Mouse (Mus musculus): ENCODE results near the gene Trappc3.

Trappc3 gene

DNA sequence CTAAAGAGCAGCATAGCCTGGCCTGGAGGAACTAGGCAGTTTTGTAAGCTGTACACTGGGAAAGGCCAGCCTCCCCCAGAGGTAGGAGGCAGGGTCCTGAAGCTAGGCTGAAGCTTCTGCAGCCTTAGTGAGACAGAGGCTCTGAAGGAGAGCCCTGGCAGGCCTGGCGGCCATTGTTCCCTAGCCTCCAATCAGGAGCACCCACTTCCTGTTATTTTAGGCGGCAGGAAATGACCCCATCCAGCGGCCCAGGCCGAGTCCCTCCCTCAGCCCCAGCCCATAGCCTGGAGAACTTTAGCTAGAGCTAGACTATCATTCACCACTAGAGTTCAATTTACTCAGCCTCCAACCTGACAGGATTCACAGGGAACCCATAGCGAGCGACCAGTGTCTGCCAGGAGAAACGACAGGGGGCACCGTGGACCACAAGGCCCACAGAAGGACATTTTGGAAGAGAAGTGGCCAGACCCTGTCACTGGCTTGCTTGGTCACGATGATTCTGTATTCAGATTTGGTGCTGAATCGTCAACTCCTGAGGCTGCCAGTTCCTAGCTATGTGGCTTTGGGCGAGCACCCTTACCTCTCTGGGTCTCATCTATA is 10.4 kb upstream of the Trappc3 start:
- DNase-seq, result peak; percentile 32 to 50

DNA sequence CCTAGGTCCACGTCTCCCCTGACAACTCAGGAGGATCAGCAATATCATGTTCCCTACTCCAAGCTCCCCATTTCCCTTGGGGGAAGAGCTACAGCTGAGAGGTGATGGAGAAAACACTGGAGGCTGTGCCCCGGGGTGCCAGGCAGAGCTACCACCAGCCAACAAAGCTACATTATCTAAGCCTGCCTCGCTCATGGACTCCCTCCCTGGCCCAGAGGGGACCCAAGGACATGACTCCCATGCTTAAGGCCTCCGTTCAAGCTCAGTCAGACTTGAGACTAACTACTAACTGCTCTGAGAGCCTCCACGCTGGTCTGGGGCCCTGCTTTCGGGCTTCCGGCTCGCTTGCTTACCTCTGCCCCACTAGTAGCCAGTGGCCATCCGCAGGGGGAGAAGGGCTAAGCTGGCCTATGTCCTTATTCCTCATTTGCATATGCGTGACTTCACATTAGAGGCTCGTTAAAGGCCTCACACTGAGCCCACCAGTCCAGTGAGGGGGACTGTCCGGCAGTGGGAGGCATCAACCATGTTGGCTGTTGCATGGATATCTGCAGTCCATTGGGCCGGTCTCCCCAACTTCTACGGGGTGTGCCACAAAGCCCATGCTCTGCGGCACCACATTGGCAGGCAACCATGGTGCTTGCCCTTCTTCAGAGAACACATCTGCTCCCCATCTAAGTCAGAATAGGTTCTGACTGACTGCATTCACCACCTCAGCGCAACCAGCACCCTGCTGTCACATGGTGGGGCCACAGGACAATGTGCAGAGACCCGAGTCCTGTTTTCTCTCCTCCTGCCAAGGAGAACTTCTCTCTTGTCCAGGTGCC is 9.5 kb upstream of the Trappc3 start:
- peak in 1 of 2 experiments; percentile 45 for DNase-seq

DNA sequence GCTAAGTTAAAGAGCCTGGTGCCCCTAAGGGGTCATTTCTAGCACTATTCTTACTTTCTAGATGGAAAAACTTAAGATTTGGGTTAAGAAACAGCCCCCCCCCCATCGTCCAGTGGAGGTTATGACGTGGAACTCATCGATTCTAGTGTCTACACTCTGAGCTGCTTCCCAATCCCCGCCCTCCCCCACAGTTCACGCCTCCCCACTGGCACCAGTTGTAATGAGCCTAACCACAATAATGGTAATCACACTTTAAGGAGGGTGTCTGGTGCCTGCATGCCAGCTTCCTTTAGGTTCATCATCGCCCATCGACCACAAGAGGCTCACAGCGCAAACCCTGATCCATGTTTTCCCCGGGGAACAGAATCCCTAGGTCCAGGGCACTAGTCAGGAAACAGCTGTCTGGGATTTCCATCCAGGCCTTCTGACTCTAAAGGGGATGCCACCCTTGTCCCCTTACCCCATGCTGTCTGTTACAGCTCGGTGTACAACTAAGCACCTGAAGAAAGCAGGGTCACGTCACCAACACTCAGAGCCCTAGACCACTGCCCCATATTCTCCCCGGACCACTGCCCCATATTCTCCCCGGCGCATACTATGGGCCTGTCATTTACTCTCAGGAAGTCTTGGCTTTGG is 8.4 kb upstream of the Trappc3 start:
- DNase-seq, result no peak

DNA sequence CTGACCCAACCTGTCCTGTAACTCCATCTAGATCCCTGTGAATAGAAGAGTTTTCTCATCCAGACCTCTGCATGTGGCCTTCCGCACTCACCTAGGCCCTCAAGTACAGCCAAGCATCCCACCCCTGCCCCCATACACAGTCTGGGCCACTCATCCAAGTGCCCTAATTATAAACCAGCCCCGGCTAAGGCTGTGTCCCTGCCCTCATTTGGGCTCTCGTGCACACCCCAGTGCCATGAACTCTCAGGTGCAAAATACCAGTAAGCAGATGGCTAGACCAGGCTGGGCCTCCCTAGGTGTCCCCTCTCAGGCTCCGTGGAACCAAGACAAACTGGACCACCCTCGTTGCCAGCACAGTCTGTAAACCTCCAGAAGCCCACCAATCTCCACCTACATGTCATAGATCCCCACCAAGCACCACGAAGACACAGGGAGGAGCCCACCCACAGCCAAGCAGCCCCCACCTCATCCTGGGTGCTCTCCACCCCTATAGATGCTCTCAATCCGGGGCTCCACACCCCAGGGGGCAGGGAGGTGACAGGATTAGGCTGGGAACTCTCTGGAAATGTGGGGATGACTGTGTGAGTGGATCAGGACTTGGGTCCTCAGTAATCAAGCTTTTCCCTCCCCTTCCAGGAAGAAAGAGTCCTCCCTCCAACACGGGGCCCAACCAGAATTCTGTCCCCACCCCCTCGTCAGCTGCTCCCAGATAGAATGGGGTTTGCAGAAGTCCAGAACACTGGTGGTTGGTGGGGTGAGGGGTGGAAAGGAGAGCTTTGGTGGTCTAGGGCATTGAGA is 7.6 kb upstream of the Trappc3 start:
- DNase-seq, result peak; percentile 74 to 78

DNA sequence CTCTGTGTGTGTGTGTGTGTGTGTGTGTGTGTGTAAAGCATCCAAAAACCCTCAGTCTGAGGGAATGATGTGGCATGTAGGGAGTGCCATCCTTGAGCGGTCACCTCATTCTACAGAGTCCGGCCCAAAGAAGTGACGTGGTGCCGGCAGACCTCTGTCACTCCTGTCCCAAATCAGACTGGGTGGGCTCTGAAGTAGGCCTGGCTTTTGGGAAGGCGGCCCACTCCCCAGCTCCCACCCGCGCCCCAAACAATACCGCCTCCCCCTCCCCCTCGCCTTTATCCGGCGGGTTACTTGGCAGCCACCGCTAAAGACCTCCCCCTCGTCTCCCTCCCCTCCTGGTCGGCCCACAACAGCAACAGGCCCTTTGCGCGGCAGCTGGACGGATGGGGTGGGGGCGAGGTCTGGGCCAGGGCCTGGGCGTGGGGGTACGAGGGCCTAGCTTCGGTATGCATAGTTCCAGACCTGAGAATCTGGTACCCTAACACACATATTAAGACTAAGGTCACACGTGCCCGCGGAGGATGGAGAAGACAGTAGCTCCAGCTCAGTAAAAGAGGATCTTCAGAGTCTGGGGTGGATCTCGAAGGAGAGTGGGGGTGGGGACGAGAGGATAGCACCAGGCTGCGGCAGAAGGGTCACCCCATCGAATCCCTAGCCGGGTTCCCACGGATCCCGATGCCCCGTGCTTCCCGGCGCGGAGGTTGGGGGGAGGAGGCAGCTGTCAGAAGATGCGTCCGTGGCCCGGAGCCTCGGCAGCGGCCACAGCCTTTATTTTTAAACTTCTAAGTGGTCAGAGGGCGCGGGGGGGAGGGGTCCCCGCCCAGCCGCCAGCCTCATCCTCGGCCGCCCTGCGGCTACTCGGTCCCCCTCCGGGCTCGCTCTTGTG is 6.8 kb upstream of the Trappc3 start:
- DNase-seq, result peak; percentile 56 to 68

DNA sequence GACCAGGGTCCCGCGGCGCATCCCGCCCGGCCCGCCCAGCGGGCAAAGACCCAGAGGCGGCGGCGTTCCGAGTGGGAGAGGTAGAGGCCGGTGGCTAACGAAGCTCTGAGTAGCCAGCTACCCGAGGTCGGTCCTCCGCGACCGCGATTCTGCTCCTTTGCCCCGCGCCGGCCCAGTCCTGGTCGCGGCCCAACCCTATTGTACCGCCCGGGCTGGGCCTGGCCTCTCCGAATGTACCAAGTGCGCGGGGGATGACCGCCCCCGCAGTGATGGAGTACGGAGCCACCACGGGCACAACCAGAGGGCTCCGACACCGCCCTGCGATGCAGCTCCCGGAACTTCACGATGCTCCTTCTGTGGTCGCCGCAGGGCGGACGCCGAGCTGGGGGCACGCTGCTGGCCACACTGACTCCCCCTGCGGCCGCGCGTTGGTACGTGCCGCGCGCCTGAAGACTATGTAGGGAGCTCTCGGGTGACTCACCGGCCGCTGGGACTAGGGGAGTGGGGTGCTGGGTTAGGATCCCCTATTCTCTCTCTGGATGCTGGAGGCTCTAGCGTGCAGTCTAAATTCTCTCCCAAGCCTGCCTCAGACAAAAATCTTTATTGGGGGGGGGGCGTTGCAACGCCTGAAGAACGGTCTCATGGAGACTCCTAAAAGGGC is 5.9 kb upstream of the Trappc3 start, which contains the start of gene Map7d1:
Map7d1 (minus strand) TSS at position 213 of the 661 bp plus-strand sequence.
- peak; percentile 95 to 96 for DNase-seq

DNA sequence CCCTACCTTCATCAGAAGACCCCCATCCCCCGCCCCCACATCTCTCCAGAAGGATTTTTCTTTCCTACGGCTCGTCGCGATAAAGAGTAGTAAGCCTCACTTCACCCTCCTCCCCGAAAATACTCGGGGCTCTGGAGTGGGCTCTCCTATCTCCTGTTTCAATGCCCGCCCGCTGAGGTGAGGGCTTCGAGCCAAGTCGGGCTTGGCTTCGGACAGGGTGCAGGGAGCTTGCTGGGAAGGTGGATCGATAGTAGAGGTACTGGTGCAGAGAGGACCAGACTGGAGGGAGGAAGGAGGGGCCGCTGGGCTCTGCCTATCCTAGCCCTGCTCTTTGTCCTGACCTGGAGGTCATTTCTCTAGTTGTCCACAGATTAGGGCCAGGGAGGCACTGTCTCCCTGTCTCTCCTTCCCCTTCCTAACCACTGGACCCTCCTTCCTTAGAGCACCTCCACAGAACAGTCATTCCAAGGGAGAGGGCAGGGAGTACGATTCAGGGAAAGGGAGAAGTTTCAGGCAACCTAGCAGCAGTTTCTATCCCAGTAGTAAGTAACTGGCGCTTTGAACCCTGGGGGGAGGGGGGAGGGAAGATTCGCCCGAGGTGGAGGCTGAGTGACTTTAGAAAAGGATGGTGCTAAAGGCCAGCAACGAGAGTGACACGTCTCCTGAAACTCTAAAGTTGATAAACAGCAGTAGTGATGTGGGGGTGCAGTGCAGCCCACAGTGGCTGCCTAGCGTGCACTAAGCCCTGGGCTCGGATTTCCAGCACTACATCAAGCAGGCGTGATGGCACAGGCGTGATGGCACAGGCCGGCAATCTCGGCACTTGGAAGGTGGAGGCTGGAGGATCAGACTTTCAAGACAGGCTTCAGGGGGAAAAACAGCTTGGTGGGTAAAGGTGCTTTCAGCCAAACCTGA is 4.9 kb upstream of the Trappc3 start:
- DNase-seq, result peak; percentile 74 to 81

DNA sequence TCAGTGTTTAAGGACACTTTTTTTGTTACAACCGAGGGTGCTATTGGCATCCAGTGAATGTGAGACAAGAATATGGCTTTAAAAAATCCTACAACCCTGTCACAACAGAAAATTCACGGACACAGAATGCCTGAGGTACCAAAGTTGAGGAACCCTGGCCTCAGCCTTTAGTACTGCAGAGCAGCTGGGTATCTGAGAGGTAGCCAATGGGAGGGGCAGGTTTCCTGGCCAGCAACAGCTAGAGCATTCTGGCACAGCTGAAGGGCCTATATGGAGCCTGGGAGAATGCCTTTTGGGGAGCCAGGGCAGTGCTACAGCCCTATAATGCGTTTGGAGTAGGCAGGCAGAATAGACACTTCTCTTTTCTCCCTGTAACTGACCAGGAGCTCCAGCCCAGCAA is 3.1 kb upstream of the Trappc3 start:
- DNase-seq, result peak; percentile 51 to 63

DNA sequence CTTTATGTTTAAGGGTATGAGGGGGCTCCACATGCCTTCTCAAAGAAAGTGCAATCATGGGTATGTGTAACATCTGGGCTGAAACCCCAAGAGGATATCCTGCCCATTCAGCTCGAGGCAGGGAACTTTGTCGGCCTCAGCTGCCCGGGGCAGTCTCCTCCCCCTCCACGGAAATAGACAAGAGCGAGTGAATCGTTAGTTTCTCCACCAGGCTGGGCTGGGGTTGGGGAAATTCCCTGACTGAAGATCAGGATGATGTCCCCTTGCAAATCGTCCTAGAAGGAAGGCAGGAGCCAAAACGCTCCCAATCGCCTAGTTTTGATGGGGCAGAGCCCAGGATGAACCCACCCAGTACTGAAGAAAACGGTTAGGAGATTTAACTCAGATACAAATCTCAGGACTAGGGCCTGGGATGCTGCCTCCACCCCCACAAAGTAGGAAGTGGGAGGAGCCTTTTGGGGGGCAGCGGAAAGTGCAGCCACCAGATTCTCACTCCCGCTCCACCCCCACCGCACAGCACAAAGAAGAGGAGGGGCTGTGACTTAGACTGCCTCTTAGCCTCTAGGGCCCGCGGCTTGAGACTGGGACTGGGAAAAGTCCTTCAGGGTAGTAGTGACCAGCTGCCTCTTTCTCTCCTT is 2.5 kb upstream of the Trappc3 start:
- peak; percentile 39 to 57 for DNase-seq

DNA sequence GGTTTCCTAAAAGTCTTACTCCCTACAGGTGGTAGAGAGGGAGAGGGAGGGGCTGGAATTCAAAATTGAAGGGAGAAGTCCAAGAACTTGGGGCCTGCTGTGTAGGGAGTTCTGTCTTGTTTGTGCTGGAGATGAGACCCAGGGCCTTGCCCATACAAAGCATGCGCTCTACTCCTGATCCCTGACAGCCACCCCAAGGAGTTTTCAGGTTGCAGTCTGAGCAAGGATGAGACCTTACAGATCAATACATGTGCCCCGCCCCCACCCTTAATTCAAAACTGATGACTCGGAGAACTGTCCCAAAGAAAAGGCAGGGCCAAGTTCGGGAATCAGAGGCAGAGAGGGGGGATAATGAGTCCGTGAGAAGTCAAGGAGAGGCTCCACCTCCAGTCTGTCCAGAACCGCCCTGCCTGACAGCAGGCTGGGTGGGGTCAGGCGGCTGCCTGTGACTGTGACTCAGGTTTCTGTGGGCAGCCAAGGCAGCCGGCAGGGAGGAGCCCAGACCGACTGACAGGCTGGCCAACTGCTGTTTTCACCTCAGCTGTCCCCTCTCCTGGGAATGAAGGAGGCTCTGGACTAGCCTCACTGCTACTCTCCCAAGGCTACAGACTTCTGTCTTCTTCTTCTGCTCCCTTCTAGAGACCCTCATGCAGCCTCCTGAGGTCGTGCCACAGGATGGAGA is 1.5 kb upstream of the Trappc3 start:
- peak; percentile 63 to 79 for DNase-seq

DNA sequence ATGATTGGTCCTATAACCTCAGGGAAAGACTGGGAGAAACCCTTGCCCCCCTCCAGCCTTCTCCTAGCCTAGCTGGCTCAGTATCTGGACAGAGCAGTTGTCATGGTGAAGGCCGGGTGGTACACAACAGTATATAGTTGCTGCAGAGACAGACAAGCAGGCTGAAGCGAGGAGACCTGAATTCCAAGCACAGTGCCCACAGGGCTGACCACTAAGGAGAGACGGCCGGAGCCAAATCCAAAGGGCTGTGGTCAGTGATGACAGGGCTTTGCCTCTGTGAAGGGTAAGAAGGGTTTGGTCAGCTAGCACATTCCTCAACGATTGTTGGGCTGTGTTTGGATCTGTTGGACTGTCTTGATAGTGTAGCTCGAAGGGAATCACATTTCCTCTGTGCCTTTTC is 859 bp upstream of the Trappc3 start:
- DNase-seq, result no peak

DNA sequence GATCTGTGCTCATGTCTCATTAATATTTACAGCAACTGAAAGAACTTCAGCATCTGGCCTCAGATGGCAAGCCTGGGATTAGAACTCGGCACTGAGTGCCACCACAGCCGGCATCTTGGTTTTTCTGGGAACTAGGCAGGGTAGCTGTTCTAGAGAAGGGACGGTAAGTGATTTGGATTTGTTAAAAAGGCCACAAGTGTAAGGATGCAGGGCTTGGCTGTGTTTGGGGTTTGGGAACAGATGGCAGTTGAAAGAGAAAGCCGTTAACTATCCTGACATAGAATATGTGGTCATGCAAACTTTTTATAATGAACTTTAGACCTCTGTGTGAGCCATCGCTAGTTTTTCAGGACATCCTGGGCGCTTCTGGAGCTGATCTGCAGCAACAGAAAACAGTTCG is 450 bp upstream of the Trappc3 start:
- DNase-seq, result no peak

DNA sequence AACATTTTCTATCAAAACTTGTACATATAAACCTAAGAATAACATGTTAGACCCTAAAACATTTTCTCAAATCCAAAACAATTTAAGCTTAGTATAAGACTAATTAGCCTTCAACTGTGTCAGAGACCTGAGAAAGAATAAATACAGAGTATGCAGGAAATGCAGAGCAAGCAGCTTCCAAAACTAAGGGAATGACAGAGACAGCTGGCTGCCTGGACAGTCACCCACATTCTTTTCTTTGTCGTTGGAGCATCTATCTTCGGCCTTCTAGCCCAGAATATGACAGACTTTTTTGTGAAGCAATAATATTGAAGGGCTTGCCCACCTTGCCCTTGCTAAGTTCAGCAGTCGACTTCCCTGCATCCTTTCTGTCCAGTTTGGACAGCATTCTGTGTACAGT is 7.2 kb downstream of the Trappc3 start:
- no peak for DNase-seq

DNA sequence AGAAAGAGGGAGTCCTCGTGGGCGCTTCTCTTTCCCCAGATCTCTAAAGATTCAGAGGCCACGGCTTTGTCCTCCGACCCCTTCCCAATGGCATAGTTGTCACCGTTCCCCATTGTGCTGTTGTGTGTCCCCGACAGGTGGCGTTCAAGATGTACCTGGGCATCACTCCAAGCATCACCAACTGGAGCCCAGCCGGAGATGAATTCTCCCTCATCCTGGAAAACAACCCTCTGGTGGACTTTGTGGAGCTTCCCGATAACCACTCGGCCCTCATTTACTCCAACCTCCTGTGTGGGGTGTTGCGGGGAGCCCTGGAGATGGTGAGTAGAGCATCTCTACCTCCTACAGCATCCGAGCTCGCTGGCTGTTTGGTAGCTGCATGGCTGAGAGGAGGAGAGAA is 11.6 kb downstream of the Trappc3 start:
- peak; percentile 90 to 91 for DNase-seq

DNA sequence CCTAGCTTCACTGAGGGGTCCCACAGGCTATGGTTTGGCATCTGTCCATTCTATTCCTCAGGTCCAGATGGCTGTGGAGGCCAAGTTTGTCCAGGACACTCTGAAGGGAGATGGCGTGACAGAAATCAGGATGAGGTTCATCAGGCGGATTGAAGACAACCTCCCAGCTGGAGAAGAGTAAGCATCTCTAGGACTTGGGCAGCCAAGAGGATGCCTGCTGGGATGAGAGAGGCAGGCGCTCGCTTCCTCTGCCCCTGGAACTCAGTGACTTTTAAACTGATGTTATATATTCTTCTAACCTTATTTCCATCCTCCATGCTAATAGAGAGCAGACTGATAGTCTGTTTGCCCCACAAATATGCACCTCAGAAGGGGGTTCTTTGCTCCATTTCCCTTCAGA is 13.0 kb downstream of the Trappc3 start:
- peak; percentile 58 to 65 for DNase-seq

DNA sequence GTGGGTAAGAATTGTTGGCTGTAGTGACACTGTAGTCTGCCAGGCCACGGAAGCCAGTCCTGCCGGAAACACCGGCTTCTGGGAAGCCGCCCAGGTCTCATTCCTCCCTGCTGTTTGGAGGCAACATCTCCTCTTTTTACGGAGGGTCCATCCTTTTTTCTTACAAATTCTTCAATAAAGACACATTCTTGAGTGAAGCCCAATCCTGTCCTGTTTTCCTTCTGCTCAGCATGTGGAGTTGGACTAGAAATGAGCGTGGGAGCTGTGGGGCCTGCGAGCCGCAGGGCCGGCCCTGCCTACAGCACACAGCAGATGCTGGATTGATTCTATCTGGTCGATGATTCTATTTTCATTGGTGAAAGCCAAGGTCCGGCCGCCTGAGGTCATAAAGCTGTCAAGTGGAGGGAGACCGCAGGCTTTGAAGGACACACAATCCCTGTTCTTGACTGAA is 13.6 kb downstream of the Trappc3 start:
- peak; percentile 81 to 85 for DNase-seq

DNA sequence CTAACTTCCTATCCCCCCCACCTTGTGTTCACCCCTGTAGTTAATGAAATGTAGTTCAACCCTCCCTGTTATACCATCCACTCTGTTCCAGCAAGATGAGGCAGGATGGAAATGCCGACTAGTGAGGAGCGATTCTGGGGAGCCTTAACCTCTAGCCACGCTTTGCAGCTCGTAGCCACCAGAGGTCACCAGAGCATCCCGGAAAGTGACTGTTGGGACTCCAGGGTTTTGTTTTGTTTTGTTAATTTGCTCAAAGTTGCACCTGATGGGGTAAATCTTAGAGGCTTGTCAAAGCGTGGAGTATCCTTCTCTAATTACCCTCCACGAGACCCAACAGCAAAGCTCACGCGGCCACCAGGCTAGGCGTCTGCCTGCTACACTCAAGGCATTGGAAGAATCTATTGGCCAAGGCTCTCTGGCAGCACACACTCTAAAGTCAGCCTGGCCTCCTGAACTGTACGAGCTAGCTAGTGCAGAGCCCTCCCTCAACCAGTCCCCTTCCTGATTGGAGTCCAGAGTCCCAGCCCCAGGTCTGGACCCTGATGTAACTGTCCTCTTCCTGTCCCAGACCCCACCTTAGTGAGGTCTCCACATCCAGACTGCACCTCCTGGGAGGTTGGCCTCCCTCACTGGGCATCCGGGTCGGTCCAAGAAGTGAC is 15.9 kb downstream of the Trappc3 start:
- DNase-seq, result peak; percentile 75 to 81

DNA sequence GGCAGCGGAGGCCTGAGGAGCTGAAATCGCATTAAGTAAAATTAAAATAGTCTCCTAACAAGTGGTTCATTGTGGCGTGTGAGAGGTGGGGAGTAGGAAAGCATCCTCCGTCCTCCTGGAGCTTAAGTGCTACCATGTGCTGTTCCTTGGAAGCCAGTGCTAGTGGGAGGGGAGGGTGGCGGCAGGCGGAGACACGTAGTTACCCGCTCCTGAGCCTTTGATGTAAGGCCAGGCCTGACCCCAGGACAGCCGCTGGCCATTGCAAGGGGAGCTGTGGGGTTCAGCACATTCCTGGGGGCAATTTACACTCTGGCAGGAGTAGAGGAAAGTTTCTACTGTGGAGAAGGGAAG is 16.4 kb downstream of the Trappc3 start:
- DNase-seq, result no peak

DNA sequence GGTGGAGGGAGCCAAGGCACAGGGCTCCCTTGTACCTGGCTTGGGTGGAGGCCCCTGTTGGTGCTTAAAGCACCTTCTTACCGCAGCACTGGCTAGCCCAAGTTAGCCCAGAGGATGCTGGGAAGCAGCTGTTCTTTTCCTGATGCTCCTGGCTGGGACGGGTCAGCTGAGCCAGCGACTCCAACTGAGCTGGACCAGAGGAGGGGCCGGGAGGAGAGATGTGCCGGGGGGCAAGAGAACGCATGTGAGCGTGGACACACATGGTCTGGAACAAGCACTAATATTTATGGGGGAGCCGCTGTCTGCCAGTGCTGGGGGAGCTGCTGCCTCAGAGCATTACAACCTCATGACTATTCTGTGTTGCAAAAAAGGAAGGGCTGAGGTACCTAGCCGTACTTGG is 16.8 kb downstream of the Trappc3 start:
- DNase-seq, result no peak

Data from cerebellum, postnatal 25 days (tissue).